Mouse (Mus musculus): Measurements from ENCODE around the gene Setdb1.

The Setdb1 gene

DNA sequence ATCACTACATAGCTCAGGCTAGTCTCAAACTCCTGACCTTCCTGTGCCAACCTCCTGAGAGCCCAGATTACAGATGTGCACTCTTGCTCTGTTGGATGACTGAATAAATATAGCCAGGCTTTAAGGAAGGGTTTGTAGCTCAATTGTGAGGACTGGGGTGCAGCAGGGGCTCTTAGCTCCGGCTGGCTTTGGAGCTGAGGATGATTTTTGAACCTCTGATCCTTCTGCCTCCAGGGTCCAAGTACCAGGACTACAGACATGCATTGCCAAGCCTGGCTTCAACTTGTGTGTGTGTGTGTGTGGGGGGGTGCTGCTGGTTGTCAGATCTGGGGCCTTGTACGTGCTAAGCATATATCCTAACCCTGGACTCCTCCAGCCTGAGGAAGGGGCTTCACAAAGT, 64.1 kb downstream of the Setdb1 start:
- DNase-seq (ENCODE audit: low spot score in 2 of 2): no peak

DNA sequence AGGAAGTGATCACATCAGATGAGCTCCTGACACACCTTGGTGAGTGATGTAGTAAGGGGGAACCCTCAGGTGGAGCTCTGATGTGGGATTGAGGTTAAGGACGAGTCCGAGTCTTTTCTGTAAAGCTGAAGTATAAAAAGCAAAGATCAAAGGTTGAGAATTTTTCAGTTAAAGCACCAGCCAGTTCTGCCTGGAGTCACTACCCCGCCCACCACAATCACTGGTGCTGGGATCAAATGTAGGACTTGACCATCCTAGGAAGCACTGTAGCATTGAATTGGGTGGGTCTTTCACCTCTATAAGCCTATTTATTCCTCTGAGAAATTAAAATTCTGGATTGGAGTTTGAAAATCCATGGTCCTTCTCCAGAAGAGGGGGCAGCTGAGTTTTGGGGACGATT, 66.0 kb downstream of the Setdb1 start:
- DNase-seq (ENCODE audit: low spot score in 2 of 2): no peak

DNA sequence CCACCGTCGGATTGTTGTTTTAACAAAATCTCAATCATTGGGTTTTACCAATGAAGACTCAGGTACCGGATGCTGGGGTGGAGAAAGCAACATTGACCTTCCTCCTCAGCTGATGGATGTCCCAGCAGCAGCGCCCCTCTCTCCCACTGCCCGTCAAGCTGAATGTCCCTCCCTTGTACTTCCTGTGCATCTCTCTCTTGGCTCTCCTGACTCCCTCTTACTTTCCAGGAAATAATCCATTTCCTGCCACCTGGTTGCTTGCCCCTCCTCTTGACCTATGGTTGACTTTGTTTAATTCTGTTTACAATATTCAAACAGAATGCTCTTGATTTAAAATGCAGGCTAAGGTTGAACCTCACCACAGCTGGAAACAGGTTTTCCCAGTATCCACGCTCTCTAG, 66.8 kb downstream of the Setdb1 start:
- no peak for DNase-seq (ENCODE audit: low spot score in 2 of 2)

DNA sequence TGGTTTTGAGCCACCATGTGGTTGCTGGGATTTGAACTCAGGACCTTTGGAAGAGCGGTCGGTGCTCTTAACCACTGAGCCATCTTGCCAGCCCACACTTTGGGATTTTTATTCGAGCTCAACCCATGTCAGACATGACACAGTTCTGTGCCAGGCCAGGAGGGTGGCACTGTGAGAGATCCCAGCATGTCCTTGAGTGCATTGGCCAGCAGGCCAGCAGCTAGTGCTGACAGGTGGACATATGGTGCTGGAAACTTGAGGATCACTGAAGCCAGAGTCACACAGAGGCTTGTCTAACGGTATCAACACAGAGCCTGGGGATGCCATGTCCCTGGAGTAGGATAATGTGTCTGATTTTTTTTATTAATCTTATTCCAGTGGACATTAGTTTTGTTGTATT, 67.6 kb downstream of the Setdb1 start:
- no peak for DNase-seq (ENCODE audit: low spot score in 2 of 2)

DNA sequence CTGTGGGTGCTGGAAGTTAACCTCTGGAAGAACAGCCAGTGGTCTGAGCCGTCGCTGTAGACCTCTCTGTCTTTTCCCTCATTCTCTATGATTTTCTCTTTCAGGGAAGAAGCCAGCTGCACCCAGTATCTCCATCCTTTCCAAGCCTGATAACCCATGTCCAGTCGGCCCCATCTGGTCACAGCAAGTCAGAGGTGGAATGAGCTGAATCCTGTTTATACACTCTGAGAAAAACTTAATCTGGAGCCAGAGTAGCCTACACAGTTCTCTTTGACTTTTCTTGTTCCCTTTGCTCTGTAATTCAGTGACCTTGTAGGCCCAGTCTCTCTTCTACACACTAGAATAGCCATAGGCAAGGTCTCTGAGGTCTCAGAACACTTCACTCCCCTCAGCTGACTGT, 69.5 kb downstream of the Setdb1 start:
- no peak for DNase-seq (ENCODE audit: low spot score in 2 of 2)

DNA sequence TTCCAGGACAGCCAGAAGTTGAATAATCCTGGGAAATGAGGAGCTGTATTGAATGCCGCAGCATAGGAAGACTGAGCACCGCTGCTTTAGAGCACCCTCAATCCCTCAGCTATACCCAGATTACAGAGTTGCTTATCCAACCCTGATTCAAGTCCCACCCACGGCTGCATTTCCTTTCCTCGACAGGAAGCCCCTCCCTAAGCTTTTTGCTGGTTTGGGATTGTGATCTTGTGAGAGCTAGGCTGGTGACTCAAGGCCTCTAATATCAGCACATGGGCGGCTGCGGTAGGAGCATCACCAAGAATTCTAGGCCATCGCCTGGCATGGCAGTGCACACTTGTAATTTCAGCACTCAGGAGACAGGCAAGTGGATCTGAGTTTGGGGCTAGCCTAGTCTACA, 70.5 kb downstream of the Setdb1 start:
- no peak for DNase-seq (ENCODE audit: low spot score in 2 of 2)

DNA sequence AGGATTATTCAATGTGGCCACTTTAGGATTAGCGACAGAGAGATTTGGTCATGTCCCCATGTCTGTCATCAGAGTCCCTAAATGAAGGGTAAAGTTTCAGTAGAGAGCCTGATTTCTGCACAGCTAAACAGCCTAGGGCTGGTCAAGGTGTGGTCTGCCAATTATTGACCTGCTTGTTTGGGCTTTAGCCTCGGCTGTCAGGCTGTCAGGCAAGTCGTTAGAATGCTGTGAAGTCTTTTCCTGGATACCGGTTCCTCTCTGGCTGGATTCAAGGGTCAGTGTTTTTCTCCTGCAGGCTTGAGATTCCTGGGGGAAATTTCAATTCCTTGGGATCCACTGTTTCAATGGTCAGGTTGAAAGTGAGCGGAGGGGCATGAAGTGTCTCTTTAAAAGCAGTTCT, 71.0 kb downstream of the Setdb1 start:
- DNase-seq (ENCODE audit: low spot score in 2 of 2): no peak

DNA sequence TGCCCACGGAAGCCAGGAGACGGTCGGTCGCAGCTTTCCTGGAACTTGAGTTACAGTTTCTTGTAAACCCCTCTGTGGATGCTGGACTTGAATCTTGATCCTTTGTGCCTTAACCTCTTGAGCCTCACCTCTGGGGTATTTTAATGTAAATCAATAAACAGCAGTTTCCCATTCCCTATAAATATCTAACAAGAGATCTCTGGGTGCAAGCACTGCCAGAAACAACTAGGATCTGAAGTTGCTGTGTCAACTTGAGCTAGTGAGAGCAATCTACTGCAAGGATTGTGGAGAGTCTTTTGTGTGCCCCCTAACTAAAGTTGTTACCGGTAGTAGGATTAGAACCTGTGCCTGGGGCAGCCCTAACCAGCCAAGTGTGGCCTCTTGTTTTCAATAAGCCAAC, 71.6 kb downstream of the Setdb1 start:
- no peak for DNase-seq (ENCODE audit: low spot score in 2 of 2)

DNA sequence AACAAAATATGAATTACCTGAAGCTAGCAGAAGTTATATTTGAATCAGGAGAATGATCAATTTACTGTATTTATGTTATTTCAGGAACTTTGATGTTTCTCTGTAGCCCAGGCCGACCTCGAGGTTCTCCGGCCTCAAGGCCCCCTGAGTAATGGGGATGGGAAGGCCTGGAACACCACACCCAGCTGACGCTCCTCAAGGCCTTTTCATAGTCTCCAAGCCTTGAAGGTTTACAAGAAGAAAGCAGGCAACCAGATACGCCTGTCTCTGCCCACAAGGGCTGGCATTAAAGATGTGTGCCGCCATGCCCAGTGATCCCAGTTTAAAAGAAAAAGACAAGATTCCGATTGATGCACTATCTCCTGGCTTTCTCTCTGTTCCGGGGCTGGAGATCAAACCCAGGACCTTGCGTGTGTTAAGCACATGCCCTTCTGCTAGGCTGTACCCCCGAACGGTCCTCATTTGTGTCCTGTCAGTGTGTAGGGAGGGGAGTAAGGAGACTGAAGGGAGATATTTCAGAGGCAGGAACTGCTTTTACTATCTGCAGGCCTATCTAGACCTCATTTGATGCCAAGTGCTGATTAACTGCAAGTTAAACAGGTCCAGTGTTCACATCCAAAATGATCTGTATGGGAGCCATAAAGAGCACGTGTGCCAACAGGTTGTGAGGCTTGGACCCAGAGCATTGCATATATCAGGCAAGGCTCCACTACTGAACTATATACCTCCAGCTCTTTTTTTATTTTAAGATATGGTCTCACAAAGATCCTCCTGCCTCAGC, 72.3 kb downstream of the Setdb1 start:
- DNase-seq (ENCODE audit: low spot score in 2 of 2): no peak

DNA sequence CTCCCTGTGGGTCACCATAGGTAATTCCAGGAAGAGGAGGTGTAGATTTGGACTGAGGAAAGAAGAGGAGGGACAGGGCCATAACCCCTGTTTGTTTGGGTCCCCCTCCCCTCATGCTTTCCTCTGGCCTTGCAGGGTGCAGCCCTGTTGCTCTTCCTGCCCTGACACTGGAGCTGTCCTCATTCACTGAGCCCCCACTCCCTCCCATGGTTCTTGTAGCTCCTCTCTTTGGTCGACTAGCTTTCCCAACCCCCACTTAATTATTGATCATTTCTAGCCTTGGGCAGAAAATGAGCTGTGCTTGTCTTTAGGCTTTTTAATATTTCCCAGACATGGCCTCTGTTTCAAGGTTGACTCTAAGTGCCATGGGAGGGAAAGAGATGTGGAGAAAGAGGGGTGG, 72.9 kb downstream of the Setdb1 start:
- no peak for DNase-seq (ENCODE audit: low spot score in 2 of 2)

DNA sequence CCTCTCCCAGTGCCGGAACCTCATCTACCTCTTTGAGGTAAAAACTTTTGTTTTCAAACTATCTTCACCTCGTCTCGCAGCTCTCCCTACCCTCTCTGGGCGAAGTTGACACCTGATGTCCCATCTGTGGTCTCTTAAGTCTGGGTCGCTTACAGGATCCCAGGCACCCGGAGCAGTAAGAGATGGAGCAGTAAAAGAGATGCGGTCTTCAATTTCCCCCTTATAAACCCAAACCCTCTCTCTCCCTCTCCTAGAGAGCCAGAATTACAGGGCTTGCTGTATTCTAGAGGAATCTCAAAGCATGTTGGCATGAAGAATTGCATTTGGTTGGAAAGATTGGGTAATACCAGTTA, 73.4 kb downstream of the Setdb1 start:
- no peak for DNase-seq (ENCODE audit: low spot score in 2 of 2)

DNA sequence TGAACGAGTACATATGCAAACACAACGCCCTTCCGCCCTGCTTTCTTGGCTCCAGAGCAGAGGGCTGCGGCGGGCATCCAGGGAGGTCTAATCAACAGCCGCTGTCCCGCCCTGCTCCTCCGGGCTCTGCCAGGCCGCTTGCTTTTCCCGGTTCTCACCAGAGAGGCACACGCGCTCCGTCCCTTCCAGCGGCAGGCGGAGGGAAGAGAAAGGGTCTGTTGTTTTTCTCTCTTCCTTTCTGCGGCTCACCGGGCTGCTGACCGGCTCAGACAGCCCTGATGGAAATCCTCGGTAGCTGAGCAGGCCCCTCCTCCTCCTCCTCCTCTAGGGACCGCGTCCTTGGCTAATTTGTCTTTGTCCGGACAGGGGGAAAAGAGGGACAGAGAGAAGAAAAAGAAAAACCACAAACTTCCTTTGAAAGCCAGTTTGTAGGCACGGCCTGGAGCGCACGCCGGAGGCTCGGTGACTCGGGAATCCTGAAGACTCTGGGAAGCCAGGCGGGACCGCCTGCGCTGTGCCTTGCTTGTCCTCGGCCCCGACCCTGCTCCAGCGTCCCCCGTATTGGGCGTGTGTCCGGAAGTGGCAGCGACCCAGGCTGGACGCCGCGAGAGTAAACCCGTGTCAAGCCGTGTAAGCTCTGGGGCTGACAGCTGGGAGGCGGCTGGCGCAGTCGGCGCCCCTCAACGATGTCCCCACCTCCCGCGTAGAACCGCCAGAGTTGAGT, 74.0 kb downstream of the Setdb1 start:
- DNase-seq (ENCODE audit: low spot score in 2 of 2): peak; percentile 69 to 75

DNA sequence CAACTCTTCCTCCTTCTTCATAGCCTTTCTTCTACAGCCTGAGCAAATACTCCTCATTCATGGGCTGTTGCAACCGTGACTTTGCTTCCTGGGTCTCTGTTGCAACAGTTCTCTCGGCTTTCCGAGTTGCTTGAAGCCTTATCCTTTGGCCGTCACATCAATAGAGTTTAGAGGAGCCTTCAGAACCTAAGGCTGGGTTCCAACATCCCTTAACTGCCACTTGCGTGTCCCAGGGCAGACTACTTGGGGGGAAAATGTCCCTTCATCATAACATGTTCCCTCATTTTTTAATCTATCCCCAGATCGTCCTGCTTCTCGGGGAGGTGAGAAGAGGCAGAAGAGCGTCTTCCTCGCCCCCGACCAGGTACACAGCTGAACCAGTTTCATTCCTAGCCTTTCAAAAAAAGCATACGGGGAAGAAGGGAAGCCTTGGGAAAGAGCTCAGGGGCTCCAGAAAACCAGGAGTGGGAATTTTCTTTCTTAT, 74.6 kb downstream of the Setdb1 start:
- DNase-seq (ENCODE audit: low spot score in 2 of 2): peak; percentile 76 to 83

DNA sequence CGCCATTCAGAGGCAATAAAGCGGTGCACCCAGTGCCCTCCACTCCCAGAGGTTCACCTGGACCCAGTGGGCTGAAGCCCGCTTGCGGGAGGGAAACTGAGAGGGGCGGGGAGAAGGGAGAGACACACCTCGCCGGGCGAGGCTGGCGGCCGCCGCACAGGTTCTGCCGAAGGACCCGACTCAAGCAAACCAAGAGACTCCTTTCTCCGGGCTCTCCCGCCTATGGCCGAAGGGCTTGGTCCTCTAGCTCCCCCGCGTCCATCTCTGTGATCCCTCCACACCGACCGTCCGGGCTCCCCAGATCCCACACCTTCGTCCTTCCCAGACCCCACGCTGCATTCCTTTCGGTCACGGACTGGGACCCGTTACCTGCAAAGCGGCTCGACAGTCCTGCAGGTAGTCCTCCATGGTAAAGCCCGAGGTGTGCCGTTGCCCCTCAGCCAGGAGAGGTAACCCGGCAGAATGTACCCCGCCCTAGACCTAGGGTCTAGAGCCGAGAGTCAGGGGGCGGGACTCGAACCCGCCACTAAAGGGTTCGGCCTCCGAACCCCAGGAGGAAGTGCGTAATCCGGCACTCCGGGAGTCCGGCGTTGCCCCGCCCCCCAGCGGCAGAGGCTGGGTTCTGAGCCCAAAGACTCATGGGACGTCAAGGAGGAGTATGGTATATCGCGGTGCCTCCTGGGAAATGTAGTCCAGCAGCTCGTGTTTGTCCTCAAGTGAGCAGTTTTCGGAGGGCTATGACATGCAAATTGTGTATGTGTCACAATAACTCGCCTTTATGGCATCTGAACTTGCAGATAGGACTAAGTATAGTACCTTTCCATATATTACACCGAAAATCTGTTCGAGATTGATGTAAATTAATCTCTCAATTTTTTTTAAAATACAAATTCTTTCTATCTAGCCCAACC, 75.5 kb downstream of the Setdb1 start, which contains the start of the genes Mindy1 and Prune1:
Mindy1 (plus strand) TSS at position 130 of the 911 bp plus-strand sequence.
Prune1 (minus strand) TSS at position 861 of the 911 bp plus-strand sequence.
- peak; percentile 99 to 100 for DNase-seq (ENCODE audit: low spot score in 2 of 2)

DNA sequence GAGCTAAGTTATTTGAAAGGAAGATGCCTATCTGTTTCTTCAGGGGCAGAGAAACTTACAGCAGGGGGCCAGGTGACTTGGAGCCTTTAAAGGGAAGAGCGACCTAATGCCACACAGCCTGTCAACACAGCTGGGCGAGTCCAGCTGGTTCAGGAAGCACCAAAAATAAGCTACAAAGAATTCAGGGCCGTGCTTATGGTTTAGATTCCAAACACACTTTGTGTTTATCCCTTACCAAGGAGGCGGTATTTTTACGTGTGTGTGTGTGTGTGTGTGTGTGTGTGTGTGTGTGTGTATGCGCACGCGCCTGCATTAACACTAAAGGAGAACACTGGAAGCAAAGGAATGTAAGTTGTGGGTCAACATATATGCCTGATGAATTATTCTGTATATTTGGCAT, 76.3 kb downstream of the Setdb1 start:
- peak in 1 of 2 experiments; percentile 36 for DNase-seq (ENCODE audit: low spot score in 2 of 2)

DNA sequence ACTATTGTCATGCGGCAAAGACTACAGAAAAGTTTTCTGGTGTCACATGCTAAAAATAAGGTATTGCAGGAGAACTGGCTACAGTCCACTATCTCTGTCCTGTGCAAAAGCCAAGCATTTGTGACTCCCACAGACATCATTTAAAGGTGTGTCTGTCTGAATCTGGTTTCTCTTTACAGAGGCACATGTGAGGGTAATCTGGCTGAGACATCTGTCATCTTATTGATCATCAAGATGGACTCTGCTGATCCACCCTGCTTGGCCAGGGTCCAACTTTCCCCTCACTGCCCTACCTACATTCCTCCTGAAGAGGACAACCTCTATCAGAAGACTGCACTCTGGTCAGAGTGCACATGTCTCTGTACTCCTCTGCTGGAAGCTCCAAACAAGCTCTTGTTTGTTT, 79.9 kb downstream of the Setdb1 start:
- no peak for DNase-seq (ENCODE audit: low spot score in 2 of 2)

DNA sequence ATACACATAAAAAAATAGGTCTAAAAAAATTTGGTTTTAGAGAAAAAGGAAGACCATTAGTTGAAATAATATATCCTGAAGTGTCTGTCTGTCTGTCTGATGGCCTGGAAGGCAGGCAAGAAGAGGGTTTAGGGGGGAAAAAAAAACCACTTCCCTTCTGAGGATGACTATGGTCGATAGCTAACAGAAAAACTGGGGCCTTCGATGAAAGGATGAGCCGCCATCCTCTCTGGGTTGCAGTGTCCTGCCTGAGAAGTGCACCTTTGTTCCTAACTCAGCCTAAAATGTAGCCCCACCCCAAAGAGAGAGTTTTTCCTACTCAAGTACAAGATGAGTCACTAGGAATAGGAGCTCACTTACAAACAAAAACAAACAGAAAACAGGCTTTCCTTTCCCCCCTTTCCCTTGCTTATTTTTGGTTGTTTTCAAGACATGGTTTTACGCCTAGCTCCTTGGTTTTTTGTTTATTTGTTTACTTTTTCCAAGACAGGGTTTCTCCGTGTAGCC, 80.5 kb downstream of the Setdb1 start:
- no peak for DNase-seq (ENCODE audit: low spot score in 2 of 2)

DNA sequence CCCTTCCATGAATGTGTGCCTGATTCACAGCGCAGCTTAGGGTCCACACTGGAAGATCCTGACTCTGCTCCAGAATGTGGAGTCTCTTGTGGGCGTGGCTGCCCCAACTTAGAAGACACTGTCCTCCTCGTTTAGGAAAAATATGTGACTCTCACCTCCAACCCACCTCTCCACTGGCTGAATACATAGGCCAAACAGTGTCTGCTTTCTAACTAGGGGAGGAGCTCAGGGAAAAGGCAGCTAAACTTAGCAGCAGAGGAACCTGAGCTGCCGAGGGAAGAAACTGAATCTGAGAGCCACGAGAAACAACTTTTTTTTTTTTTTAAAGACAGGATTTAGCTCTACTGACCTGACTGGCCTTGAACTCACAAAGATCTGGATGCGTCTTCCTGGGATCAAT, 81.8 kb downstream of the Setdb1 start:
- no peak for DNase-seq (ENCODE audit: low spot score in 2 of 2)

DNA sequence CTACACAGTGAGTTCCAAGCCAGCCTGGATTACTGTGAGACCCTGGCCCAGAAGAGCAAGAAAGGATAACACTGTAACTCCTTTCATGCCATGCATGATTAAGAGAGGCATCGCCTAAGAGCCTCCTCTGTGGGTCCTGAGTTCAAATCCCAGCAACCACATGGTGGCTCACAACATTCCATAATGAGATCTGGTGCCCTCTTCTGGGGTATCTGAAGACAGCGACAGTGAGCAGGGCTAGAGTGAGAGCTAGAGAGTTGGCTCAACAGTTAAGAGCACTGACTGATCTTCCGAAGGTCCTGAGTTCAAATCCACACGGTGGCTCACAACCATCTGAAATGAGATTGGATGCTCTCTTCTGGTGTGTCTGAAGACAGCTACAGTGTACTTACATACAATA, 82.5 kb downstream of the Setdb1 start:
- no peak for DNase-seq (ENCODE audit: low spot score in 2 of 2)

Measured in spleen, postnatal 36 days (tissue).